Mouse (Mus musculus): ENCODE measurements around the gene Serpina3n.
"Not testable (repeated sequence)": the region's sequence is repeated elsewhere in the genome, so short reads cannot be mapped to it uniquely, and the experiment has no call there.

The Serpina3n gene
- long read RNA-seq, experiment 1, partial matches to known transcripts, result 0 of 1 reads
- long read RNA-seq, experiment 1, other reads (novel, unspliced or antisense), result 1 of 1 reads
- long read RNA-seq, experiment 2, result 0 reads

DNA sequence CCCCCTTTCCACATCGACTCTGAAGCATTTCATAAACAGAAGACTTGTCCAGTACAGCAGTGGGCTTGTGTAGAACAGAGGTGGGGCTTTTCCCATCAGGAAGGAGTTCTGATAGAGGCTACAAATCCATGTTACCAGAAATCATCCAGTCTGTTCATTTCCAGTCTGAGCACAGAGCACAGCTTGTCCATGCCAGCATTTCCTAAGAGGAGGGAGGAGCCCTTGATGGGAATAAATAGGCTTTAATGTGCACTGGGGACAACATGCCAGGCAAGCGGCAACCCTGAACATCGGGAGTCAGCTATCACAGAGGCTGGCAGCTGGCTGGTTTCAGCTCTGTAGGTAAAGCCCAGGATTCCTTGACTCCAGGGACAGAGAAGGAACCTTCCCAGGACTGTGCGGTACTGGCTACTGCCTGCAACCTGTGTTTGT lies at the start of gene Serpina3n:
Gene Serpina3n (plus strand): TSS at position 276 of the 432 bp plus-strand sequence.
- intact Hi-C loops (cut with DNase I), result no loop called here

DNA sequence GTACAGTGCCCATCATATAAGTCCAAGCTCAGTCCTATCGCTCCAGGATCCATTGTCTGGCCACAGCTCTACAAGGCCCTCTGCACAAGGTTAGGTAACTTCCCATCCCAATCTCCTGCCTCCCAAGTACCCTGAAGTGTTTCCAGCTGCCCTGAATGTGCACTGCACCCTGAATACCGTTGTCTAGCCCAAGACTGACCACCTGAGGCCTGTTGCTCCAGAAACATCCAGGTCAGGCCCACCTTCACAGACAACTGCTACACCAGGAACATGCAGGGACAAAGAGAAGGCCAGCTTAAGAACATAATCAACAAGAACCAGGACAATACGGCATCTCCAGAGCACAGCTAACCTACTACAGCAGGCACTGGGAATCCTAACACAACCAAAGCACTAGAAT lies 36.5 kb upstream of the Serpina3n start:
- intact Hi-C loops (cut with DNase I), result no loop called here

DNA sequence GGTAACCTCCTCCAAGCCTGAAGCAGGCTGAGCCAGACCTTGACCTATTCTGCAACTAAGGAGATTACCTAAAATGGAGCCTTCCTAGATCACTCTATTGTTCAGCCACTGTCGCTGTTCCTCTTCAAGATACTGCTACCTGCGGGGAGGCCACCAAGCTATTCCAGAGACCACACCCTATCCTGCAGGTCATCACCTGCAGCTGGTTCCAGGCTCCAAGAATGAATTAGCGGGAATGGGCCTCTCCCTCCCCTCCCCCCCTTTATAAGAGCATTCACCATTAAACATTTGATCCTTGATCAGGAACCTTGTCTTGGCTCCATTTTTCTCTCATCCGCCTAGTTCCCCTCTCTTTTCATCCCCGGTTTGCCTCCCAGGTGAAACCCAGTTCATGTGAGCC lies 29.4 kb upstream of the Serpina3n start:
- intact Hi-C loops (cut with DNase I), result not testable (repeated sequence)

DNA sequence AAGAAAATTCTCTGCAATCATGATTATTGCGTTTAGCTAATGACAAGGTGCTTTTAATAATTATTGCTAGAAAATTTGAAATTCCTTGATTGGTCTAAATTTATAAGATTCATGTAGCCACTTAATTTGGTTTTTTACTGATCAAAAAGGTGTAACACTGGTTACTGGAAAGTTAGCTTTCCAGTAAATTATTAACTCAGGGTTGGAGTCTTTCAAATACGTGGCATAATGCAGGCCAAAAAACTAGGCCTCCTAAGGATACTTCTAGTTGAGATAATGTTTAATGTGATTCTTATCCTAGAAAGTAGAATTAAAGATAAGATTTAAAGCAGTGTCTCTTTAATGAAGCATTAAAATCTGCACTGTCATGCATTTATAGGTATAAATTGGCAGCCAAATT lies 28.2 kb upstream of the Serpina3n start:
- intact Hi-C loops (cut with DNase I), result not testable (repeated sequence)

DNA sequence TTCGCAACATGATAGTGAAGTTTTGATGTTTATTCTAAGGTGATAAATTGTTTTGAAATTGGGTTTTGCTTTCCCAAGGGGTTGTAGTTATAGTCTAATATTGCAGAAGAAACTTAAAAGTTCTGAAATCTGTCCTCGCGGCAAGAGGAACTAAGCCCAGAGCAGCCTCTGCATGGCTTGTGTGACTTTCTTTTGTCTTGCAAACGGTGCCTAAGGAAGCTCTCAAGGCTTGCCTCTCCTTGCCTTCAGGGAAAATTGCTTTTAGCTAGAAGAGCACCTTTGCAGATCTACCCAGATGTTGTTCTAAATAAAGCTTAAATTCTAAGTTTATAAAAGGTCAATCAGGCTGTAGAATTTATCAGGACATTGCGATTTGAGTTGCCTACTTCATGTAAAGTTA lies 27.7 kb upstream of the Serpina3n start:
- intact Hi-C loops (cut with DNase I), result not testable (repeated sequence)

DNA sequence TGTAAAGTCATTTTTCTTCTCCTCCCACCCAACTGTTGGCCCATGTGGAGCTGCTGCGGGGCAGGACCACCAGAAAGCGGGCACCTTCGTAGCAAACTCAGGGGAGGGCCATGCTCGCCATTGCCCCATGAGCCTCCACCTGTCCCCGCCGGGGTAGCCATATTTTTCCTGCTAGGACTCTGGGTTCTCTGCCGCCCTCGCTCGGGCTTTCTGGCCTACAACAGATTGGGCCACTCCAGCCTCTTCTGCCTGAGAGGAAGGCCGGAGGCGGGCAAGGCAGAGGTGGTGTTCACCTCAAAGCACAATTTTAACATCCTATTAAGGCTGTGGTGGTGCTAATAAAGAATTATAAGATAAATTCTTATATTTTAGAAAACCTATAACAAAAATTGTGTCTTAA lies 26.7 kb upstream of the Serpina3n start:
- intact Hi-C loops (cut with DNase I), result no loop called here

DNA sequence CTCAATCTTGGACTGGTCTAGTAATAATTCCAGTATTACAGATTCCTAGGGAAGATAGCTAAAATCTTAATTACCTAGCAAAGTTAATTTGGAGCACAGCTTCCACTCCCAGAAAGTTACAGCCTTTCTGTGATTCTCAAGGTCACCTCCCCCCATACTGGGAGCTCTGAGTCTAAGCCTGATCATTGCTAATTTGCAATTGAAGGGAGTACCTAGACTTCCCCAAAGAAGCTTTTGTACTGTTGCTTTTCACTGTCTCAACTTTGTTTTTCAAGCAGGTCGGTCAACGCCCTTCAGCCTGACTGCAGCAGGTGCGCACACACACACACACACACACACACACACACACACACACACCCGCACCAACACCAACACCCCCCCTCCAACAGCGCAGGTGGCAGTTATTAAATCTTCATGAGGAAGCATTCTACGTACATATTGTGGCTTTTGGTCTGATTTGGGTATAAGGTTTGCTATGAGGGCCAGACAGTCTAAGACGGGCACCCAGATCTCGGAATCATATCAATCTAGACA lies 25.4 kb upstream of the Serpina3n start:
- intact Hi-C loops (cut with DNase I), result not testable (repeated sequence)

DNA sequence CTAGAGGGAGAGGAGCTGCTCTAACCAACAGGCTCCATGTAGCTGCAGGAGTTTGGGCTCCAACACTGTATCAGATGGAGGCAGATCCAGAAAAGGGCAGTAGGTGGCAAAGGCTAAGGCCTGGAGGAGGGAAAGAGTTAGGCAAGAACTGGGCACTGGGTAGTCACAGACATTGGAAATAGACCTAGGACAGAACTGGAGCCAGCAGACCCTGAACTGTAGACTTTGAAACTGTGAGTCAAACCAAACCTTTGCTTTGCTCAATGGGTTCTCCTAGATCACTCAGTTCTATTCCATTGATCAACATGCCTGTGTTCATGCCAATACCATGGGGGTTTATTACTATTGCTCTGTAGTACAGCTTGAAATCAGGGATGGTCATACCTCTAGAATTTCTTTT lies 20.5 kb upstream of the Serpina3n start:
- intact Hi-C loops (cut with DNase I), result not testable (repeated sequence)

DNA sequence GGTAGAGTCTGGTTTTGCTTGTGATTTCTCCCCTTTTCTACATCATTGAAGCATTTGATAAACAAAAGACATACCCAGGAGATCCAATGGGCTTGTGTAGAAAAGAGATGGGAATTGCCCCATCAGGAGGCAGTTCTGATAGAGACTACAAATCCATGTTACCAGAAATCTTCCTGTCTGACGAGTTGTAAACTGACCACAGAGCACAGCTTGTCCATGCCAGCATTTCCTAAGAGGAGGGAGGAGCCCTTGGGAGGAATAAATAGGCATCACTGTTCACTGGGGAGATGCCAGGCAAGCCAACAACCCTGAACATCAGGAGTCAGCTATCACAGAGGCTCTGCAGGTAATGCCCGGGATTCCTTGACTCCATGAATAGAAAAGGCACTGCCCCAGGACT lies 19.7 kb upstream of the Serpina3n start:
- intact Hi-C loops (cut with DNase I), result not testable (repeated sequence)

DNA sequence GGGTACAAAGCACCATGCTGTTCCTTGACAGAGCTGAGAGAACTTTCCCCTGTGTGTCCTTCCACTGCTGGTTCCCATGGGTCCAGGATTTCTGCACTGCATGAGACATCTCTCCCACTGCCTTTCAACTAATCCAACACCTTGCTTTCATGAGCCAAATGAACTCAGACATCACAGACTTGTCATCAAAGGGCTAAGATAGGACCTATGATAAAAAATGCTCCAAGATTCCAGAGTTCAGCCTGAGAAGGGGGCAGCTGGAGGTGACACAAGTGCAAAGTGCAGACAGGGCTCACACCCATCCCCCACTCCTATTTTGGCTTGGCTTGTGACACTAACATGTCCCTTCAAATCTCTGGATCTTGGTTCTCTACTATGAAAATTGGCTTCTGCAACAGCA lies 18.1 kb upstream of the Serpina3n start:
- intact Hi-C loops (cut with DNase I), result no loop called here

DNA sequence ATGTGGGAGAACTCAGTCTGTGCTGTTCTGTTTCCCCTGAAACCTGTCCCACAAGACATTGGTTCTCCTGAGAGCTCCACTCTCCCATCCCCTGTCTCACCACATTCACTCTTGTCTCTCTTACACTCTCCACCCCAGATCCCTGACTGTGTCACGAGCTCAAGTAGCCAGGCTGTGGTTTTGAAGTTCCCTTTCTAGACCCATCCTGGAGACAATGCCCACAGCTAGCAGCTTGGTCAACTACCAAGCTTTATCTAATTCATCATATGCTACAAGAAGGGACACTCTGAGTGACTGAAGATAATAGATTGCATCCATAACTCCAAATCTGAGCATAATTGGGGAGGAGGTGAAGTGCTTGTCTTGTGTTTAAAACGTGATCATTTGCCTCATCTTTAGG lies 15.5 kb upstream of the Serpina3n start:
- intact Hi-C loops (cut with DNase I), result not testable (repeated sequence)

DNA sequence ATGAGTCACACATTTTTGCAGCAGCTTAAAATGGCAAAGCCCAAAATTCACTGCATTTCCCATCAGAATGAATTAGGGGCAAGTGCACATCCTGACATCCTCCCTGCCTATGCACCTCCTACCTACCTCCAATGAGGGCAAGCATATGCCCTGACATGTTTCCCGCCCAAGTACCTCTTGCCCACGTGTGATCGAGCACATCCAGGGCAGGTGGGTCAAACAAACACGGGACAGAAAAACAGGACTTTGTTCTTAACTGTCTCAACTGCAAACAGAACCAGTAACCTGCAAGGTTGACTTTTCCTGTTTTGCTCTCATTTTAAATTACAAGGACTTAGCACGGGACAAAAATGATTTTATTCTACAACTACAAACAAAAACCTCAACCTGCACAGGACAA lies 2.6 kb upstream of the Serpina3n start:
- intact Hi-C loops (cut with DNase I), result no loop called here

DNA sequence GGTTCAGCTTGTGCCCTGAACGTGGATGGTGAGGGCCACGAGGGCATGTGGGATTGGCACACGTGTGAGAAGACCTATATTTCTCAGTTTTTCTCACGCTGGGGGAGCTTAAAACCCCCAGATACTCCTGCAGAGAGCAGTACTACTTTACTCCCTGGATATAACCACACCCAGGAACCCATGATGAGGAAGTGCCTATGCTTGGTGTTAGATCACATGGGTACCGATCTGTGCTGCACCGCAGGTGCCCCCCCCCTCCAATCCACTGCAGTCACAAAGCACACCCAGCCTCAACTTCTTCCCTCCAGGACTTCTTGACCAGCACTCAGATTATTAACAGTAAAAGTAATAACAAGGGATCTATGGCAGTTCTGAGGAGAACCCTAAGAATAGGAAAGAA lies 6.0 kb downstream of the Serpina3n start:
- intact Hi-C loops (cut with DNase I), result no loop called here

DNA sequence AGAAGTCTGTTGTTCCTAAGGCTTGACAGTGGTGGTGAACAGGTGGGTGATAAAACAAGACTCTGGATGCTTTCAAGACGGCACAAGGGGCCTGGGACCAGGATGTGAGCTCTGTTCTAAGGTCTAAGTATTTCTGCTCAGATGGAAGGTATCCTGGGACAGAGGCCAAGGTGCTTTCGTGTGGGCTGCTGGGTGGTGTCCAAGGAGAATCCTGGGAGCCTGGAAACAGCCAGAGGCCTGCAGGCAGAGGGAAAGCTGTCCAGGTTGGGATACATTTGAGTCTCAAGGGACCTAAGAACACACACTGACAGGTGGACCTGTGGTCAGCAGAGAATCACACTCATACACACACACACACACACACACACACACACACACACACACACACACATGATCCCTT lies 8.0 kb downstream of the Serpina3n start:
- intact Hi-C loops (cut with DNase I), result no loop called here

DNA sequence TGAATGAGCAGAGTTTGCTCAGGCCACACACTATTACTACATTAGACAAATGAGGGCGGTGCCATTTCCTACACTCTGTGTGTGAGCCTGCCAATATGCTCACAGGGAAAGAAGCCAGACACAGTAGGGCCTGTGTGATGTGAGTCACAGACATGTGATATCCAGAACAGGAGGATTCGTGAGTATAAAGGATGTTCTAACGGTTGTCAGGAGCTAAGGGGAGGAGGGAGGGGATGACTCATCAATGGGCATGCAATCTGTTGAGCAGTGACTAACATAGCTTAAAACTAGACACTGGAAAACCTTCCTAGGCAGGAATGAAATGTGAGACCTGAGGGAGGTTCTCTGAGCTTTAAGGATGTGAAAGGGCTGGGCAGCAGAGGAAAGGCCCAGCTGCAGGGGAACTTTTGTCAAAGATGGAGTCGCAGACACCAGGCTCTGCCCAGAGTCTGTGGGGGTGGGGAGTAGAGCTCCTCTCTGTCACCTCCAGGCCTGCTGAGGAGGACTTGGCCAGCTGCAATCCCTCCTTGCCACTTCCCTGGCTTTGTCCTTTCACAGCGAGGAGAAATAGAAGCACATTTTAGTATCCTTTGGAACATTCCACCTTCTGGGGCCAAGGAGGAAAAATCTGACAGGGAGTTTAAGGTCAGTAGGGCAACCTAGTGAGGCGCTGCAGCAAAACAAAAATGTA lies 9.2 kb downstream of the Serpina3n start:
- intact Hi-C loops (cut with DNase I), result loop anchor here (5.0 kb wide), 1 partner anchor 63 kb away; no protein-coding TSS in a partner anchor

DNA sequence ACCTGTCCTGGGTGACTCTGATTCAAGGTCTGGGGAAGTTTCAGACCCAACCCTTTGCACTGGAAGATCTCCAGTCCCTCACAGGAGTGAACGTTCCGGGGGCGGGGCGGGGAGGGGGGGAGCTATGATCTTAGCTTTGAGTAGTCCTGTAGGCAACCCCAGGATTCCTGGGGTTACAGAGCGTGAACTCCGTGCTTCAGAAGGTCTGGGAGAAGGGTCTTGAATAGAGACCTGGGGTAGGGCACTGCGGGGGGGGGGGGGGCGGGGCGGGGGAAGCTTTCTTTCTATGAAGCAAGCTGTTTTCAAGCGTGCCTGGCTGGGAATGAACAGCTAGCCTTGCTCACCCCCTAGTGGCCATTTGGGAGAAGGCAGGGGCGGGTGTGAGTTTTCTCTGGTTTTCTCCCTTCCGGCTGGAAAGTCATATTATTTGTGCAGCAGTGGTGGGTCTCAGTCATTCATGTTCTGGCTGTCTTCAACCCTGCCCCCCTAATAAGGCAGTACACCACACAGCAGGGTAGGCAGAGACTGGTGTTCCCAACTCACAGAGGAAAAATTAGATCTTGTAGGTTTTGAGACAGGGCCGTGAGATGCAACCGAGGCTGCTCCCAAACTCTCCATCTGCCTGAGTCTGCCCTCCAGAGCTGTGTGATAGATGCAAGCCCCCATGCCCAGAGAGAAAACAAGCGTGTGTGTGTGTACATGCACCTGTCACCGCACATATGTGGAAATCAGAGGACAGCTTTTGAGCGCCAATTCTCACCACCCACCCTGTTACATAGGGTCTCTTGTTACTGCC lies 12.0 kb downstream of the Serpina3n start:
- intact Hi-C loops (cut with DNase I), result loop anchor here (2.0 to 5.0 kb wide), 3 partner anchors 66 to 424 kb away; no protein-coding TSS in a partner anchor

DNA sequence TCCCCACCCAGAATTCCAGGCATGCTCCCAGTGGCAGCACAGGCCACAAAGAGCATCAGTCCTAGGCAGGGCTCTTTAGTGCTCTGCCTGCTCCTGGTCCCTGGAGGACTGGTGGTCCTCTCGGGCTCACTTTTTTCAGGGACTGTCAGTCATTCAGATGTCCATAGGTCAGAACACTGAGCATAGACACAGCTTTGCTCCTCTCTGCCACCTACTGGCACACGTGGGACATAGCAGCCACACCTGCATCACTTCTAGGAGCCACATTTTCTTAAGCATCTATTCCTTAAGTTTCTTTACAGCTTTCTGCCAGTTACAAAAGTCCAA lies 12.6 kb downstream of the Serpina3n start:
- intact Hi-C loops (cut with DNase I), result loop anchor here (2.0 to 5.0 kb wide), 3 partner anchors 67 to 424 kb away; no protein-coding TSS in a partner anchor

DNA sequence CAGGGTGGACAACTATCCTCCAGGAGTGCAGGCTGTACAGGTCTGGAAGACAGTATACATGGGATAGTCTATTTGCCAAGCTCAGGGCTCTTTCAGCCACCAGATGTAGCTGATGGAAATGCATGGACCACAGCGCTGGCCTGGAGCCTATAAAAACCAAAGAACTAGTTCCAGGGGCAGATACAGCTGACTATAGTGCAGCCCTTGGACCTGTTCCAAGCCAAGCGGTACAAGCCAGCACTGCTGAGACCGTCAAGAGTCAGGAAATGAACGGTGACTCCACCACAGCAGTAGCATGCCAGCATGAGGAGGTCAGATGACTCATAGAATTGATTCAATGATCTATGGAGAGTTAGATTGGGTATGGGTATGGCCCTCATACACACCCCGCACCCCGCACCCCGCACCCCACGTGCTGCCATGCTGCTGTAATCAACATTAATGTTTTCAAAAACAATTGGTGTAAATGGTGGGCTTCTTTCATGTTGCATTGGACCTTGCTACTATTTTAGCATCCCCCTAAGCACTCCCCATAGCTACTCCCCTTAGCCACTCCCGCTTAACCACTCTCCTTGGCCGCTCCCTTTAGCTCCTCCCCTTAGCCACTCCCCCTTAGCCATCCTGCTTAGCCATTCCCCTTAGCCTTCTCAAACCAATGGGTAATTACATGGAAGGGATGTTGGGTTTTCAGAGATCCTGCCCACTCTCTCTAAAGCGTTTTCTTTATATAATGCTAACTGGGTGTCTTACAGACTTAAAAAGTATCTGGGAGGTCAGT lies 16.3 kb downstream of the Serpina3n start:
- intact Hi-C loops (cut with DNase I), result no loop called here

DNA sequence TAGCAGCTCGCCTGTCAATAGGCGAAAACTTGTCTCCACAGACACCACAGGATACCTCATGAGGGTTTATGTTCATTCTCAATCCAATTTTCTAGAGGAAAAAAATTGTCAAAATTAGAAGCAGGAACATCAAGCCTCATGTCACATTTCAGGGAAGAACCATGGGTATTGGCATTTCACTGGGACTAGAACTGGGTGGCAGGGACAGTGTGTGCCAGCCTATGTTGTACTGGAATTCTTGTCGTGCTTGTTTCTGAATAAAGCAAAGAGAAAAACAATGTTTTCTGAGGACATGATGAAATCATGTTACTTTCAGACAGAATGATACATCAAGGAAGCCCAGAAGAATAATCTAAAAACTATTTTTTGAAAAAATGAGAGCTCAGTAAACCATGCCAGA lies 19.1 kb downstream of the Serpina3n start:
- intact Hi-C loops (cut with DNase I), result no loop called here

DNA sequence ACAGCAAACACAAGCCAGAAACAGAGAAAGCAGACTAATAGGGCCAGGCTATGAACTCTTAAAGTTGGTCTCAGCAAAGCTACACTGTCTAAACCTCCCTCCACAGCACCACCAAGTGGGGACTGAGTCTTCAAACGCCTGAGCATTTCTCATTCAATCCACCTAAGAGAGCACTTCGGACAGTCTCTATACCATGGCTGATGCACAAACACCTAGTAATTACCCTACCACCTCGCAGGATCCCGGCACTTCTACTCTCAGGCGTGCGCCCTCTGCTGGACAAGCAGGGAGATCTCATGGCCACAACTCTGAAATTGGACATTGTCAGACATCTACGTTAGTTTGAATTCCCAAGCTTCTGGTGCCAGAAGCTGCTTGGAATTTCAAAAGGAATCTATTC lies 20.4 kb downstream of the Serpina3n start:
- intact Hi-C loops (cut with DNase I), result no loop called here

DNA sequence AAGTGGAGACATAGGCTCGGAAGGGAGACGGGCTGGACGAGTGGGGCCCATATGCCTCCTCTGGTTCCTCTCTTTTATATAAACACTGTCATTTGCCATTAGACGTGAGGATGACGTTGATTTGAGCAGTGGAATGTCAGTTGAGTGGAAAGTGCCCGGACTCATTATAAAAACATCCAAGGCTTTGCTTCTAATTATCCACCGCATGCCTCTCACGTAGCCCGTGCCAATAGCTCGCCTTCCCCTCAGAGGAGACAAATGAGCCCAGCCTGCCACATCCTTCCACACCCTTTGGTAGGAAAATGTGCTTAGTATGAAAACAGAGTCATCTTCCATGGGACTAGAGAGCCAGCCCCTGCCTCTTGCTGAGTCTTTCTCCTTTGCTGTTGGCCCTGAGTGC lies 24.8 kb downstream of the Serpina3n start:
- intact Hi-C loops (cut with DNase I), result no loop called here

Measured in adrenal gland (tissue).